Mouse (Mus musculus) midbrain, postnatal 0 days (tissue): ENCODE results near the gene Ets1. TPM values are rescaled to one million over a fixed set of nuclear protein-coding genes. Genes with fewer than 3 reads are reported as not detected.

ENCODE experiments used
- ATAC-seq: fragments of 200-750 bp; cut with Nextera tagmentation; 2 replicates; pipeline ENCODE4 v1.8.0; 2017; ENCODE audit warnings: moderate number of reproducible peaks, mild to moderate bottlenecking, moderate TSS enrichment, moderate library complexity; ENCODE audit not compliant: low FRiP score
- DNase-seq: peaks from one replicate; pipeline ENCODE4 v3.0.0-alpha.2; 2015; ENCODE audit warnings: low spot score
- H3K27ac ChIP-seq: fragments of 300-500 bp; sonication (generic); 2 replicates; pipeline ENCODE4 v1.5.1; 2014; ENCODE audit warnings: low read depth, mild to moderate bottlenecking, low read length, mixed read lengths
- H3K27me3 ChIP-seq: fragments of 300-500 bp; sonication (generic); 2 replicates; pipeline ENCODE4 v1.6.1; 2014; ENCODE audit warnings: low read length, control low read depth, mixed read lengths; ENCODE audit not compliant: insufficient read depth
- H3K36me3 ChIP-seq: fragments of 300-500 bp; sonication (generic); 2 replicates; pipeline ENCODE4 v1.6.1; 2014; ENCODE audit warnings: low read length, control low read depth, mixed read lengths; ENCODE audit not compliant: insufficient read depth
- H3K4me1 ChIP-seq: fragments of 300-500 bp; sonication (generic); 2 replicates; pipeline ENCODE4 v1.6.1; 2014; ENCODE audit warnings: mild to moderate bottlenecking, control low read depth, antibody characterized with exemption, low read length, mixed read lengths; ENCODE audit not compliant: insufficient read depth
- H3K4me2 ChIP-seq: fragments of 300-500 bp; sonication (generic); 2 replicates; pipeline ENCODE4 v1.6.1; 2014; ENCODE audit warnings: low read depth, mild to moderate bottlenecking, low read length, mixed read lengths; ENCODE audit not compliant: poor library complexity, severe bottlenecking
- H3K4me3 ChIP-seq: fragments of 300-500 bp; sonication (generic); 2 replicates; pipeline ENCODE4 v1.5.1; 2014; ENCODE audit warnings: low read depth, mild to moderate bottlenecking, low read length, moderate library complexity
- H3K9ac ChIP-seq: fragments of 300-500 bp; sonication (generic); replicated peaks from 2 replicates; pipeline ENCODE4 v1.6.1; 2014; ENCODE audit warnings: mild to moderate bottlenecking, low read length, moderate library complexity, mixed read lengths; ENCODE audit not compliant: poor library complexity, severe bottlenecking
- H3K9me3 ChIP-seq: fragments of 300-500 bp; sonication (generic); 2 replicates; pipeline ENCODE4 v1.6.1; 2016; ENCODE audit warnings: low read length, control low read depth
- CTCF ChIP-seq: IDR thresholded peaks from 2 replicates; pipeline ENCODE4 v1.5.1; 2016; ENCODE audit warnings: antibody characterized with exemption, mild to moderate bottlenecking
- WGBS: fragments of 180-500 bp; shearing (Covaris S2); extraction: QIAGEN DNeasy Blood & Tissue Kit; methylation state at CpG from one replicate; pipeline ENCODE4 v1.1.7; 2014; 5-methylcytosine and 5-hydroxymethylcytosine counted together
- polyA plus RNA-seq: library from polyadenylated mRNA; unstranded; fragments of >200 nt; fragmentation: Nextera tagmentation; extraction: Ambion mirVana; gene quantifications from 2 replicates; pipeline ENCODE4 v1.2.1, GENCODE M21; 2015
- total RNA-seq: library from RNA; depleted of rRNA; stranded (reverse); fragments of >200 nt; gene quantifications from 2 replicates; pipeline ENCODE4 v1.2.3, GENCODE M21; 2014

Ets1 gene
- total and polyA plus RNA-seq, 2 experiments from 2014 or later = 8.9 to 10.8 TPM

DNA sequence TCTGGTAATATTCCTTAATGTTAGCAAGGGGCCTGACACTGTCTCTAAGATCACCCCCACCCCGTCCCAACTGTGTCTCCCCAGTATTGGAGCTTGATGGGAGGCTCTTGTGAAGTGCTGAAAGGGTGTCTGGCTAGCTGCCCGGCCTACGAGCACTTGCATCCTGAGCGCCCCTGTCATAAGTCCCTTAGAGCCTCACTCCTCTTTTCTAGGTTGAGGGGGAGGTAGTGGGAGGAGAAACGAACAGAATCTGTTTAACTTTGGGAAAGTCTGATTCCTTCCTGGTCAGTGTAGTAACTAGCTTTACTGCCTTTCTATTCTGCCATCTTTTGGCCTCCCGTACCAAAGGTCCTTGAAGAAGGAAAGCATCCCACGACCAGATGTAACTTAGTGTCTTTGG, 60.7 kb downstream of the Ets1 start:
- no peaks in the 10 kb centered on the region for H3K4me1 ChIP-seq
- no peak for DNase-seq
- no peak overlapping the region for H3K27ac ChIP-seq
- WGBS = 17% methylated on average over 7 of the region's 7 CpGs
- peak overlapping the region; percentile 92 for H3K4me2 ChIP-seq
- no peak for ATAC-seq
- no peak overlapping the region for H3K9ac ChIP-seq
- no peak for TF ChIP-seq CTCF
- peaks cover 38% of the 10 kb centered on the region for H3K27me3 ChIP-seq
- no peaks in the 10 kb centered on the region for H3K36me3 ChIP-seq
- peak overlapping the region; percentile 65 for H3K4me3 ChIP-seq
- H3K9me3 ChIP-seq = no peaks in the 10 kb centered on the region

DNA sequence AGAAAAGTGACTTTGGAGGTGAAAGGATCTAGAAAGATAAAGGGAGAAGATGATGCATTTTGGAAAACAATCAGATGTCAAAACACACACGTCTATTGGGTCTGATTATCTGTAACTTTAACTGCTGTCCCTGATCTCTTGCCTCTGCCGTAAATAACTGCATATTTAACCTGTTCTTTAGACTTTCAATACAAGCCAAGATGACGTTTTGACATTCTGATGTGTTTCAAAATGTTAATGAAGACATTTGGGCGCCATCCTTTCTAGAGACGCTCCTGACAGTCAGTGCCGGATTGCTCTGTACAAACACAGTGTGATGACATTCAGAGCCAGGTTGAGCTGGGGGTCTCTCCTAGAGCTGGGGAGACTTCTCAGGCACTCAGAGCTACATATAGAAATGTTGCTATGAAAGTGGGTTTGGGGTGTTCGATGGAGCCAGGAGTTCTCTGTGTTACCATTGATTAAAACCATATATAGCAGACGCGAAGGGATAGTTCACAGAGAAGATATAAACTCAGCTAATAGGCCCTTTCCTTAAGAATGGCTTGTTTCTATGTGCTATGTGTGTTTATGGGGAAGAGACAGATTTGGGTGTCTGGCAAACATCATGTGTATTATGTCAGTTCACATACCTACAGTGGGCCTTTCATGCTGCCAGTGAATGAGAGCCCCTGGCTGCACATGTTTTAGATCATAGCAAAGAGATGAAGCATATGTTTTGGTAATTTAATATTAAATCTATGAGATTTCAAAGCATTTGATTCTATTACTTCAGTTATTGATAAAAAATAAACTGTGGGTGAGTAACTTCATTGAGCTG, 61.5 kb downstream of the Ets1 start:
- H3K27ac ChIP-seq = no peak overlapping the region
- ATAC-seq = no peak
- H3K4me3 ChIP-seq = peak overlapping the region; percentile 65
- no peaks in the 10 kb centered on the region for H3K36me3 ChIP-seq
- peaks cover 31% of the 10 kb centered on the region for H3K27me3 ChIP-seq
- WGBS = 73% methylated on average over 9 of the region's 9 CpGs
- H3K4me2 ChIP-seq = peak overlapping the region; percentile 92
- no peaks in the 10 kb centered on the region for H3K9me3 ChIP-seq
- H3K9ac ChIP-seq = no peak overlapping the region
- no peaks in the 10 kb centered on the region for H3K4me1 ChIP-seq
- TF ChIP-seq CTCF = no peak
- no peak for DNase-seq

DNA sequence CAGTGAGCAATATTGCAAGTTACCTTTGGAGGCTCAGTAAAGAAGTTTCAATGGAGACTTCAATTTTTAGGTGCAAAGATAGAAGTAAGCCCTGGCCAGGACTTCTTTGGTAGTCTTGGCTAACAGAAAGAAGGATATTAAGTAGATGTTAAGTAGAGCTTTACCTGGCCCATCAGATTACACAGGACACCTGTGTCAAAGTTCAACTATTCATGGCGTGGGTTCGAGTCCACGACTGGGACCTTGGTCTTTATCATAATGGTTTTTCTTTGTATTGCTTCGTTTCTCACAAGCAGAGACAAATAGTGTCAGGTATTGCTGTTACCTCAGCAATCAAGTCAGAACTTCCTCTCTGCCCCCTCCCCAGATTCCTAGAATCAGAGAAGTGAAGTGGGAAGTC, 62.7 kb downstream of the Ets1 start:
- DNase-seq = no peak
- WGBS = 85% methylated on average over 4 of the region's 4 CpGs
- Histone ChIP-seq H3K4me2 (no peak overlapping the region), H3K9ac (no peak overlapping the region), H3K27ac (no peak overlapping the region), H3K27me3 (peaks cover 19% of the 10 kb centered on the region), H3K4me1 (no peaks in the 10 kb centered on the region), H3K36me3 (no peaks in the 10 kb centered on the region), H3K4me3 (no peak overlapping the region), H3K9me3 (no peaks in the 10 kb centered on the region)
- no peak for ATAC-seq
- TF ChIP-seq CTCF = no peak

DNA sequence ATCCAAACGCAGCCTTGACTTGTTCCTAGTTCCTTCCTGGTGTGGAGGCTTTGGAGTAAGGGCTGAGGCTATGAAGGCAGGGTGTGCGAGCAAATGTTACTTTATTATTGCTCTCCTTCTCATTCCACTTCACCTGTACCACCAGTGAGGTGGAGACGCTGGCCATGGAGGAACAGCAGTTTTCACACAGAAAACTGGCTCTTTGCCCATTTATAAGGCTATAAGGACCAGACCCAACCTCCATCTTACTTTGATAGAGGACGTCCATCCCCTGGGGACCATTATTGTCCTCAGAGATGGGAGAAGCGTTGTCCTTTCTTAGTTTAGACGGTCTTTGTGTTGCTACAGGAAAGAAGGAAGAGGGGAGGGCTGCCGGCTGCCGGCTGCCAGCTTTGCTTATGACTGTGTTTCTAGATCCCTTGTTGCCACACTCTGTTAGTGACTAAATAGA, 63.4 kb downstream of the Ets1 start:
- ATAC-seq (no peak), DNase-seq (no peak)
- Histone ChIP-seq H3K9me3 (no peaks in the 10 kb centered on the region), H3K4me1 (no peaks in the 10 kb centered on the region), H3K27me3 (peaks cover 13% of the 10 kb centered on the region), H3K27ac (no peak overlapping the region), H3K36me3 (no peaks in the 10 kb centered on the region), H3K4me2 (0 out of 2 replicates have a peak overlapping the region, but pooled peaks have one; percentile 6), H3K9ac (no peak overlapping the region), H3K4me3 (no peak overlapping the region)
- 80% methylated on average over 8 of the region's 8 CpGs for WGBS
- no peak for TF ChIP-seq CTCF

DNA sequence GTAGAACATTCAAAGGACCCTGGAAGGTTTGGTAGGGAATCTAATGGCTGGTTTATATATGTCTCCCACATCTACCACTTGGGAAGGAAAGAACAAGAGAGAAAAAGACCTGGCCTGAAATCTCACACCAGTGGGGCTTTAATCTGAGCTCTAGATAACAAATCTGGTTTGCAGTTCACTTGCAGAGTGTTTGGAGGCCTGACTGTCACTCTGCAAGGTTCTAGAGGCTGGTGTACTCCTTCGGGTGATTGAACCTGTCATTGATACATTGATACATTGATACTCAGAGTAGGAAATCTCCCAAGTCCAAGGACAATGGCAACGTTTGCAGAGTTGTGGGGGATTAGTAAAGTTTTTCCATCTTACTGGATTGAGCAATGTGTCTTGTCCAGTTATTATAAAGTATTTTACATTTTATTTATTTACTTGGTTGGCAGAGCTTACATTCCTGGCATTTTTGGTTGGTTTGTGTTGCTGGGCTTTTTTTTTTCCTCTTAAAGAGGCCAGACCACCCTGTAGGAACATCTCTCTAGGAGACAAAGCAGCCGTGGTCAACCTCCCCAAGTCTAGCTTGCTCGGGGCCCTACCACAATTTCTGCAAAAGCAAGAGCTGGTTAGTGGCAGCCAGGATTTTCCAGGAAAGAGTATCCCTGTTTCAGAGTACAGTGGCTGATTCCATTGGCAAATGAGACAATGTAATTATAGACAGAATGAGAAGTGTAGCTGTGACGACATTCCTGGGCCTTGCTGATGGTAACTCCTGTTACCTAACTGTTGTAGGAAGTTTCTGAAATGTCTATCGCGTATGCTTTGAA, 64.3 kb downstream of the Ets1 start:
- TF ChIP-seq CTCF = no peak

More for the DNA sequence above, 64.3 kb downstream of the Ets1 start:
- no peak overlapping the region for H3K4me2 ChIP-seq
- H3K9ac ChIP-seq = no peak overlapping the region
- H3K36me3 ChIP-seq = no peaks in the 10 kb centered on the region
- ATAC-seq = no peak
- DNase-seq = no peak
- 72% methylated on average over 7 of the region's 7 CpGs for WGBS
- H3K27me3 ChIP-seq = peaks cover 9% of the 10 kb centered on the region; the same call in 1 of the 2 replicates
- H3K9me3 ChIP-seq = no peaks in the 10 kb centered on the region
- H3K4me3 ChIP-seq = no peak overlapping the region
- H3K27ac ChIP-seq = no peak overlapping the region
- H3K4me1 ChIP-seq = no peaks in the 10 kb centered on the region
